Mouse (Mus musculus): Measurements from ENCODE around the gene Medag.

DNA sequence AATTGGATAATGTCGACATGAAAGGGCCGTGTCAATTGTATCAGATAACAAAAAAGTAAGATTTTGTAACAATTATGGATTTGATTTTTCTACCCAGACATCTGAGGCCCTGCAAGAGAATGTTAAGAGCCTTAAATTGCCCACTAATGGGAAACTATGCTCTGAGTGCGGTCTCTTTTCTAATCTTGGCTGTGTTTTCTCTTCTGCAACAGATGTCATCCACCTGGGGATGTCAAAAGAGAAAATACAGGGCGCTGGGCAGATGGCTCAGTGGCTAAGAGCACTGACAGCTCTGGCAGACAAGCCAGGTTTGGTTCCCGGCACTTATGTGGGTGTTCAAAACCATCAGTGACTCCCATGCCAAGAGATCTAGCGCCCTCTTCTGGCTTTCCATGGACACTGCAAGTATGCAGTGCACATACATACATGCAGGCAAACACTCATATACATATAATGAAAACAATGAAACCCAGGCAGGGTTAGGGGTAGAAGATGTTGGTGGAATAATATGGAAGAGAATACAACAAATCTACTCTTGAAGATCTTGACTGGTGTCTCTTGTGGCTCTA, 19.0 kb upstream of the Medag start:
- peak; percentile 59; the same call in 1 of the 2 replicates for TF ChIP-seq CTCF (IDR thresholded peaks at IDR 0.05; ENCODE audit: control insufficient read depth, insufficient read depth, insufficient replicate concordance, low read depth, low read length)
- no peak for TF ChIP-seq POLR2A (IDR thresholded peaks at IDR 0.05; ENCODE audit: control insufficient read depth, low read depth, low read length)
